Mouse (Mus musculus) testis, postnatal 10 days (tissue): ENCODE measurements around the gene Ptgdr2.
A peak's percentile ranks its signal among the peaks of the same experiment; 100 is the strongest.

Experiments used
- DNase-seq: peaks from one replicate; pipeline ENCODE4 v3.0.0; 2021; ENCODE audit warnings: low spot score

Gene Ptgdr2

GRCm38 (mm10) chr19:10935029-10935428 is 1.9 kb upstream of the Ptgdr2 start:
- DNase-seq: no peak

GRCm38 (mm10) chr19:10936077-10936476 is 883 bp upstream of the Ptgdr2 start:
- no peak for DNase-seq

DNA sequence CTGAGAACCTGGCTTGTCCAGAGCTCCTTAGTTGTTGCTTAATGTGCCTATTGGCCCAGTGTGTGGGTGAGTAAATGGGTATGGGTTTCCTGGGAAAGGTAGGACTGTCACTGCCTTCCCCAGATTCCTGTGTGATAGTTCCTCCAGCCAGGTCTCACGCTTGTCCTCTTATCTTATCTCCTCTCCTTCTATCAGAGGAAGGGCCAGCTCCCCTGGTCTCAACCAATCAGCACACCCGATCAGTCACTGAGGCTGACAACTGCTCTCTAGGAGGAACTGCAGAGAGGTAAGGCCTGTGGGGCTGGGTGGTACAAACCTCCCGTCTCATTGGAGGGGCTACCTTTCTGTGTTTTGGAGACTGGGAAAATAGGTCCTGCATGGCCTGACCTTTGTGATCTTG is 1.8 kb downstream of the Ptgdr2 start:
- DNase-seq: no peak

DNA sequence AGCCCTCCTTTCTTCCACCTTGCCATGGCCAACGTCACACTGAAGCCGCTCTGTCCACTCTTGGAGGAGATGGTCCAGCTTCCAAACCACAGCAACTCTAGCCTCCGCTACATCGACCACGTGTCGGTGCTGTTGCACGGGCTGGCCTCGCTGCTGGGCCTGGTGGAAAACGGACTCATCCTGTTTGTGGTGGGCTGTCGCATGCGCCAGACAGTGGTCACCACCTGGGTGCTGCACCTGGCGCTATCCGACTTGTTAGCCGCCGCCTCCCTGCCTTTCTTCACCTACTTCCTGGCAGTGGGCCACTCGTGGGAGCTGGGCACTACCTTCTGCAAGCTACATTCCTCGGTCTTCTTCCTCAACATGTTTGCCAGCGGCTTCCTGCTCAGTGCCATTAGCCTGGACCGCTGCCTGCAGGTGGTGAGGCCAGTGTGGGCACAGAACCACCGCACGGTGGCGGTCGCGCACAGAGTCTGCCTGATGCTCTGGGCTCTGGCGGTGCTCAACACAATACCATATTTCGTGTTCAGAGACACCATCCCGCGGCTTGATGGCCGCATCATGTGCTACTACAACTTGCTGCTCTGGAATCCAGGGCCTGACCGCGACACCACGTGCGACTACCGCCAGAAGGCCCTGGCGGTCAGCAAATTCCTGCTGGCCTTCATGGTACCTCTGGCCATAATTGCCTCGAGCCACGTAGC is 3.3 kb downstream of the Ptgdr2 start:
- DNase-seq: peak; percentile 84

- peak; percentile 55 for DNase-seq
Observed at GRCm38 (mm10) chr19:10940801-10941457, 4.0 kb downstream of the Ptgdr2 start.

DNA sequence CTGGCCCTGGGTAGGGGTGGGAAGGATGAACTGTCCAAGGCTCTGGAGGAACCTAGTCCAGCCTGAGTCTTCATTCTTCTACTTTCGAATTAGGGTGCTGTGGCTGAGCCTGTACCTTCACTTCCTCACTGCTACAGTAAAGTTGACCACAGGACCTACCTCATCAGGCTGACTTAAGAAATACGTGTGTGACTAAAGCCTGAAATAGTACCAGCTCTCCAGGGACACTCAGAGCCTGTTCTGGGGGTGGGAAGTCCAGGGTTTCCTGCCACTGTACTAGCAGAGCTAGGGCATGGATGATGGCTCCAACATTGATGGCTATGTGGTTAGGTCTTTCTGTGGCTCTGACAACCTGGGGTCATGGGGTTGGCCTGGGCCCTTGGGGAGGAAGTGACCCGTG is 7.0 kb downstream of the Ptgdr2 start:
- no peak for DNase-seq

DNA sequence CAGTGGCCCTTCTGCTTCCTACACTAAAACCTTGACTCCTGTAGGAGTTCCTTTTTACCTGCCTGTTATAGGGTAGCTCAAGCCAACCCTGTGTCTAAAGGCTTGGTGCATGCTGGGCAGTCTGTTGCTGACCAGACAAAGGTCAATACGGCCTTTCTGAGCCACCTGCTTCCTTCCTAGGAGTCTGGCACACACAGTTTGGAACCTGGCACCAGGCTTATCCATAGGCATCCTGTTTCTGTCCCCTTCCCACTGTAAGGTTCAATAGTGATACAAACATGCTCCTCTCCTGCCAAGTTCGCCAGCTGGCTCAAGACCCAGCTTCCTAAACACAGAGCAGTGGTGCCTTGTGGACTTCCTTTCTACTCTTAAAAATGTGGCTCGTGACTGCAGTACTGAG is 9.5 kb downstream of the Ptgdr2 start:
- no peak for DNase-seq

- DNase-seq: no peak
Observed at GRCm38 (mm10) chr19:10947219-10947618, 10.3 kb downstream of the Ptgdr2 start.

- DNase-seq: peak; percentile 62
Observed at GRCm38 (mm10) chr19:10948416-10948815, 11.5 kb downstream of the Ptgdr2 start.

DNA sequence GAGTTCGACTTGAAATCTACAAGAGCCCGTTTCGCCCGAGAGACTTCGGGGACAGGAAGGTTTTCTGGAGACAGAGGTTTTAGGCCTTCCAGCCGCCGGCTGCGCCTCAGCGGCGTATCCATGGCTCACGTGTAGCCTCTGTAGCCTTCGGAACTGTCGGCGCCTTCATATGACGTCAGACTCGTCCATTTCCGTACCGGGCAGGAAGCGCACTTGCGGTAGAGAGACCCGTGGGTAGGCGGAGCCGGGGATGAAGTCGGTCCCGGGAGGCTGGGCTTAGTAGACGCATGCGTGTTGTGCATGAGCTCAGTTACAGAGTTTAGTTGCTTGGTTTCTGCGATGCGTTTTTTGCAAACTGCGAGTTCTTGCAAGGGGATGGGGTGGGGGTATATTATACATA is 12.2 kb downstream of the Ptgdr2 start, which contains the start of gene Ccdc86:
TSS of gene Ccdc86 (minus strand) at position 155 of the 400 bp plus-strand sequence.
- DNase-seq: peak; percentile 97

DNA sequence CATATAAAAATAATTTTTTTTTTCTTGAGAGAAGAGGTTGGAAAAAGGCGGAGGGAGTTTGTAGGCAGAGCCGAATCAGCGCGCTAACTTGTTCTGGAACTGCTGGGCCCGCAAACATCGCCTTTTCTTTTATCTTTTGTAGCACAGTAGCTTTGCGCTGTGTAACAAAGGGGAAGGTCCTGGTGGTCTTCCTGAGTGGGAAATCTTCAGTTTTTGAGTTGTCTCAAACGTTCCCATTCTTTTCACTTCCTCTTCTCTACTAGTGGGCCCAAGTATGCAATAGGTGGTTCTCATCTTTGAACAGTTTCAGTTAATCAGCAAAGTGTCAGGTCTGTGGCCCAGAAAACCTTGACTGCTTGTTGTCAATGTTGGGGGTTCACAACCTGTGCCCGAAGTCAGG is 12.6 kb downstream of the Ptgdr2 start:
- no peak for DNase-seq

DNA sequence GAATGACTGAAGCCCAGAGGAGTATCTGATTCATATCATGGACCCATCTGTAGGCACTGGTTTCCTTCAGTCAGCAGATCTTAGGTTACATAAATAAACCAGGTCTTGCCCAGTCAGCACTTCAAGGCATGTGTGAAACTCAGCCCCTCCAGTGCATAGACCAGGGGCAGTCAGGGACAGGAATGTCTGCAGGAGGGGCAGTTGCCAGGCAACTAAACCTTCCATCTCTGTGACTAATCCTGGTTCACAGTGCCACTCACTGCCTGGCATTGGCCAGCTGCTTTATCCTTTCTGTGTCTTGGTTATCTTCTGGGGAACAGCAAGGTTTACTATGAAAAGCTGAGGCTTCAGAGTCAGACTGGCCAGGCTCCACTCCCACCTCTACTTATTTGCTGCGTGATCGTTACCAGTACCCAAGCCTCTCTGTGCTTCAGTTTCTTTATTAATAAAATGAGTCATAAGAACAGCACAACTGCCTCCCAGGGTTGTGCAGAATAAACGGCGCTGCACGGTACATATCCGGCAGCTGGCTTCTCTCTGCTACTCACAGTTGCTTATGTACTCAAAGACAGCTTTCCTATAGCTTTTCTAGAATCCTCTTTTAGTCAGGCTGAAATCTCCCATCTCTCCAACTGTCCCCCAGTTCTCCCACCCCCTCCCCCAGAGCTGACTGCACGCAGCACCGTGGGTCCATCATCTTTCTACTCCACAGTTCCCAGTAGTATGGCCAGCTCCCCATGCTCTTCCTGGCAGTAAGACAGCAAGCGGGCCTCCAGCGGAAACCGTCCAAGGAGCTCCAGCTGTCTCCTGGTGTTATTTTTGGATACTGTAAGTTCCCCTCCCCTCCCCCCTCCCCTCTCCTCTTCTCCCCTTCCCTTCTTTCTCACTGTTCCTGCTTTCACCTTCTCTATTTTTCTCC is 15.3 kb downstream of the Ptgdr2 start:
- peak; percentile 60 for DNase-seq

DNA sequence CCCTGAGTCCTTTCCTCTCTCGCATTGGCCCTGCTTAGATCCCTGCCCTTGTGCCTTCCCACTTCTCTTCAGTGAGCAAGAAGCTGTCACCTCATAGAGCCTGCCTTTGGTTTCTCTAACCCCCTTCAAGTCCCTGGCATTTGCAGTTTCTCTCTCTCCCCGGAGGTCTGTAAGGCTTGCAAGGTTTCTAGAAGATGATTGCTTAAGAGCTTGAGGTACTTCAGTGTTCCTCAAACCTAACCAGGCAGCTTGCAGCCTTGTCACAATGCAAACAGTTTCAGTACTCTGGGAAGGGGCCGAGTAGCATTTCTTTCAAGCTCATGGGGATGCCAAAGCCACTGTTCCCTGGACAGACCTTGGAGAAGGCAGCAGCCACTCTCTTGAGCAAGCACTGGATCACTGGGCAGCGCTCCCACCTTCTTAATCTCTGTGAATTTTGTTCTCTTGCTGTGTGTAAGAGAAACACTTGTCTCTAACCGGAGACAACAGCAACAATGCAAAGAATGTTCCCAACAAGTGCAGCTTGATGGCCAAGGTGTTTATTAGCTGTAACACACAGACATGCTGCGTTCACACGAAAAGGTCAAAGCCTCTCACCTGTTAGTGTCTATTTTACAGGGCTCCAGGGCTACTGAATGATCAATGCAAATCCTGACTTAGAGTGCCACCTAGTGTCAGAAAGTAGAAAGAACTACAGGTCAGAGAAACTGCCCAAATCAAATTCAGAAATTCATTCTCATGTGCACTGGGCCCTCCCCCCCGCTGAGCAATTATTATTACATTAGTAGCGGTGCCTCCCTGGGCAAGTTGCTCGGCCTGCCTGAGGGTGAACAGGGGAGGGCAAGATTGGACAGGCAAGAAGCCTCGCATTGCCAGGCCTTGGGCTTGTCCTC is 22.4 kb downstream of the Ptgdr2 start:
- no peak for DNase-seq

GRCm38 (mm10) chr19:10959978-10960346 is 23.0 kb downstream of the Ptgdr2 start:
- DNase-seq: no peak

- no peak for DNase-seq
Observed at GRCm38 (mm10) chr19:10965721-10966120, 28.8 kb downstream of the Ptgdr2 start.

GRCm38 (mm10) chr19:10968578-10968977 is 31.6 kb downstream of the Ptgdr2 start:
- DNase-seq: peak; percentile 63

DNA sequence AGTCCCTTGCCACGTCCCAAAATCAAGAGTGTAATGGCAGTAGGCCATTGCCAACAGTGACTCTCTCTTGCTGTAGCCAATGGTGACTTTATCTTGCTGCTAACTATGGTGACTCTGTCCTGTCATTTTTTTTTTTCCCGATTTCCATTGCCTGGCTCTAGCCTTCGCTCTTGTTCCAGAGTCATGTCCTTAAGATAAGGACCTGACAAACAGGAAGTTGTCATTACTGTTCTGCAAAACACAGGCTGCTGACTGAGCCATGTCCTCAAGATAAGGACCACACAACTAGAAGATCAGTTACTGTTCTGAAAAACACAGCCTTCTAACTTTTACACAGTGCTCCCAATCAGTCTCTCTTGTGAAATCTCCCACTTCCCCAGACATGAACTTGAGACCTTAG is 33.5 kb downstream of the Ptgdr2 start:
- no peak for DNase-seq

DNA sequence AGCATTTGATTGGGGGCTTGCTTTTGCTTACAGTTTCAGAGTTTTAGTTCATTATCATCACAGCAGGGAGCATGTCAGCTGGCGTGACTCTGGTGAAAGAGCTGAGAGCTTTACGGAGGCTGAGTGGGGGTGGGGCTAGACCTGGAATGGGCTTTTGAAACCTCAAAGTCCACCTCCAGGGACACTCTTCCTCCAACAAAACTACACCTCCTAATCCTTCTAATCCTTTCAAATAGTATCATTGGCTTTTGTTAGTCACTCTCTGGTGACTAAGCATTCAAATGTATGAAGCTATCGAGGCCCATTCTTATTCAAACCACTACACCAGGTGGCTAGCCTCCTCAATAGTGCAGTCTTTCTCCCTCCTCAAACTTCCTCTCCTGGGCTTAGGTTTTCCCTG is 35.7 kb downstream of the Ptgdr2 start:
- DNase-seq: no peak

- DNase-seq: no peak
Observed at GRCm38 (mm10) chr19:10973187-10973586, 36.2 kb downstream of the Ptgdr2 start.

DNA sequence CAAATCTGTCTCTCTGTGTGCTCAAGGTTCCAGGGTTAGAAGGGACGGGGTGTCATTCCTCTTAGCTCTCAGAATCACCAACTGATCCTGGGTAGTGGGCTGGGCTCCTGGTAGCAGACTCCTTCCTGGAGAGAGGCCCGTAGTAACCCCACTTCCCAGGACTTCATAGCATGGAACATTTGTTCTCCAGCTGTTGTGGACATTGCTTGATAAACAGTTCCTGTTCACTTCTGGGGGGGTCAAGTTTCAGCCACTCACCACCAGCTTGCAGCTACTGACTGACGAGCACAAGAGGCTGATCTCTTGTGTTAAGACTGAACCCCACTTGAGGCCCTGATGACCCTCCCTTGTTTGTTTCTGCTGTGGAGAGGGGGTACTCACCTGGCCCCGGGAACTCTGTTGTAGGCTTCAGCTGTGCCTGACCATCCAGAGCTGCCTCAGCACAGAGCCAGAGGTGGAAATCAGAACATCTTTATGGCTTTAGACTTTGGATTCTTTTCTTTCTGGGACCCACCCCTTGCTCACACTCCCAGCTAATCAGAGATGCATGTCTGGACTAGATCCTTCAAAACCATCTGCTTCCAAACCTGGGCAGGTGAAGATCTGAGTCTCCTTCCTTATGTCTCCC is 37.4 kb downstream of the Ptgdr2 start, which contains the start of gene Ms4a10:
TSS of gene Ms4a10 (minus strand) at position 433 of the 628 bp plus-strand sequence.
- DNase-seq: no peak

GRCm38 (mm10) chr19:10975187-10975586 is 38.2 kb downstream of the Ptgdr2 start:
- DNase-seq: no peak
